Mouse (Mus musculus) lung, postnatal 0 days (tissue): Measurements from ENCODE around the gene Gna13.

ENCODE experiments used
- CTCF ChIP-seq: IDR thresholded peaks from 2 replicates; pipeline ENCODE4 v1.5.1; 2016; ENCODE audit warnings: antibody characterized with exemption, mild to moderate bottlenecking
- EP300 ChIP-seq: IDR thresholded peaks from 2 replicates; pipeline ENCODE4 v1.6.1; 2016; ENCODE audit warnings: antibody characterized with exemption, mild to moderate bottlenecking, control low read depth

- TF ChIP-seq CTCF (no peak), EP300 (no peak)
These were observed 18.0 kb downstream of the Gna13 start for GRCm38 (mm10) chr11:109380662-109381061.
